Mouse (Mus musculus) heart, embryonic 16.5 days (tissue): ENCODE measurements around the gene Sgk1. TPM values are rescaled to one million over a fixed set of nuclear protein-coding genes. Genes with fewer than 3 reads are reported as not detected.

Experiments used
- ATAC-seq: fragments of 200-750 bp; cut with Nextera tagmentation; replicated peaks from 2 replicates; pipeline ENCODE4 v1.8.0; 2017; ENCODE audit warnings: moderate number of reproducible peaks; ENCODE audit not compliant: insufficient read depth, low FRiP score; ENCODE audit errors: extremely low read depth
- H3K27ac ChIP-seq: fragments of 300-500 bp; sonication (generic); 2 replicates; pipeline ENCODE4 v1.5.1; 2014; ENCODE audit warnings: mild to moderate bottlenecking, low read length, control low read depth, moderate library complexity
- H3K27me3 ChIP-seq: fragments of 300-500 bp; sonication (generic); 2 replicates; pipeline ENCODE4 v1.6.1; 2014; ENCODE audit warnings: low read length, mixed read lengths; ENCODE audit not compliant: control insufficient read depth, insufficient read depth
- H3K36me3 ChIP-seq: fragments of 300-500 bp; sonication (generic); 2 replicates; pipeline ENCODE4 v1.6.1; 2014; ENCODE audit not compliant: control insufficient read depth, insufficient read depth
- H3K4me1 ChIP-seq: fragments of 300-500 bp; sonication (generic); 2 replicates; pipeline ENCODE4 v1.6.1; 2014; ENCODE audit warnings: low read length, mixed read lengths; ENCODE audit not compliant: control insufficient read depth, insufficient read depth
- H3K4me2 ChIP-seq: fragments of 300-500 bp; sonication (generic); 2 replicates; pipeline ENCODE4 v1.6.1; 2014; ENCODE audit warnings: low read depth, mild to moderate bottlenecking, control low read depth, low read length
- H3K4me3 ChIP-seq: fragments of 300-500 bp; sonication (generic); 2 replicates; pipeline ENCODE4 v1.5.1; 2014; ENCODE audit warnings: mild to moderate bottlenecking, control low read depth, low read length
- H3K9ac ChIP-seq: fragments of 300-500 bp; sonication (generic); 2 replicates; pipeline ENCODE4 v1.6.1; 2014; ENCODE audit warnings: low read length, control low read depth
- H3K9me3 ChIP-seq: fragments of 300-500 bp; sonication (generic); replicated peaks from 2 replicates; pipeline ENCODE4 v1.6.1; 2016; ENCODE audit warnings: low read length; ENCODE audit not compliant: control insufficient read depth
- WGBS: fragments of 180-500 bp; shearing (Covaris S2); extraction: QIAGEN DNeasy Blood & Tissue Kit; methylation state at CpG from one replicate; pipeline ENCODE4 v1.1.7; 2014; 5-methylcytosine and 5-hydroxymethylcytosine counted together
- polyA plus RNA-seq: library from polyadenylated mRNA; unstranded; fragments of >200 nt; fragmentation: Nextera tagmentation; extraction: Ambion mirVana; gene quantifications from 2 replicates; pipeline ENCODE4 v1.2.1, GENCODE M21; 2015

Sgk1 gene
- polyA plus RNA-seq, 1 experiment from 2014 or later = 37.1 TPM

- H3K36me3 ChIP-seq = peaks cover 17% of the 10 kb centered on the region
- 6% methylated on average over 12 of the region's 12 CpGs for WGBS
Measured at GRCm38 (mm10) chr10:21995221-21995620, 113.2 kb downstream of the Sgk1 start.

DNA sequence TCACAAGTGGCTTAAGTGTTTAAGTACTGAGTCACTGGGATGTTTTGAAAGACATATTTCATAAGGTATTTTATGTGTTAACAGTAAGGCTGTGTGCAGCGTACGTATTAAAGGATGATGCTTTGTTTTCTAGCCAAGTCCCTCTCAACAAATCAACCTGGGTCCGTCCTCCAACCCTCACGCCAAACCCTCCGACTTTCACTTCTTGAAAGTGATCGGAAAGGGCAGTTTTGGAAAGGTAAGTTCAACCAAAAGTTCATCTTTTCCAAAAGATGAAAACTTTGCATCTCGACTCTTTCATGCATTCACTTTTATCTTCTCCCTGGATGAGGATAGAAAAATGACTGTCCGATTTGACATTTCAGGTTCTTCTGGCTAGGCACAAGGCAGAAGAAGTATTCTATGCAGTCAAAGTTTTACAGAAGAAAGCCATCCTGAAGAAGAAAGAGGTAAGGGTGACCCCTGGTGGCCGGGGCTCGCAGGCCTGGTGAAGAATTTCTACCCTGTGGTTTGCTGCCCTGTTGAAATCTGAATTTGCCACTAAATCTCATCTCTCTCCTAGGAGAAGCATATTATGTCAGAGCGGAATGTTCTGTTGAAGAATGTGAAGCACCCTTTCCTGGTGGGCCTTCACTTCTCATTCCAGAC is 113.8 kb downstream of the Sgk1 start:
- Histone ChIP-seq H3K4me1 (peaks cover 16% of the 10 kb centered on the region), H3K4me3 (peak overlapping the region; percentile 89), H3K9me3 (no peaks in the 10 kb centered on the region), H3K27ac (0 out of 2 replicates have a peak overlapping the region, but pooled peaks have one; percentile 13), H3K9ac (peak overlapping the region; percentile 55), H3K4me2 (peak overlapping the region; percentile 67), H3K27me3 (no peaks in the 10 kb centered on the region; the same call in 1 of the 2 replicates), H3K36me3 (peaks cover 17% of the 10 kb centered on the region)
- ATAC-seq = no peak
- WGBS = 42% methylated on average over 11 of the region's 11 CpGs

More at GRCm38 (mm10) chr10:21995221-21995620, 113.2 kb downstream of the Sgk1 start:
- Histone ChIP-seq H3K27ac (no peak overlapping the region), H3K9ac (peak overlapping the region; percentile 78), H3K4me3 (peak overlapping the region; percentile 89), H3K27me3 (no peaks in the 10 kb centered on the region; the same call in 1 of the 2 replicates), H3K4me1 (peaks cover 16% of the 10 kb centered on the region), H3K4me2 (peak overlapping the region; percentile 67), H3K9me3 (no peaks in the 10 kb centered on the region)
- no peak for ATAC-seq

DNA sequence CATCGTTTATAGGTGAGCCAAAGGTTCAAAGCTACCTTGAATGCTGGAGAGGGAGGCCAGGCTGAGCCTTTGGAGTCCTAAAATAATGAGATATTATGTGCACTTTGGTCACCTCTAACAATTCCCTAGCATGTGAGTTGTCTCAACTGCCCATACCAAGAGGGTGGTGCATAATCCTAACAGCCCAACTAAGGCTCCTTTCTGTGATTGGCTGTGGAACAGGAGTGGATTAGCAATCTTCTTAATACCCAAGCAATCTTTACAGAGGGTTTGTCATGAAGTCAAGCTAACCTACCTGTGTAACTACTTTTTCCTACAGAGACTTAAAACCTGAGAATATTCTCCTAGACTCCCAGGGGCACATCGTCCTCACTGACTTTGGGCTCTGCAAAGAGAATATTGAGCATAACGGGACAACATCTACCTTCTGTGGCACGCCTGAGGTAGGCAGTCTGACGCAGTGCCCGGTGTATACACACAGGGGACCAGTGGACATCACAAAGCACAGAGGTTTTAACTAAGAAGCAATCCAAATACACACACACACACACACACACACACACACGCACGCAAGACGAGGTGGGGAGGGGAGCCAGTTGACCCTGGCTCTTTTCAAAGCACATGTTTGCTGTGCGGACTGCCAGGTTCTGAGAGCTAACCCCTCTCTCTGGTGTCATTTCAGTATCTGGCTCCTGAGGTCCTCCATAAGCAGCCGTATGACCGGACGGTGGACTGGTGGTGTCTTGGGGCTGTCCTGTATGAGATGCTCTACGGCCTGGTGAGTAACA is 114.9 kb downstream of the Sgk1 start:
- H3K27ac ChIP-seq = no peak overlapping the region
- 85% methylated on average over 14 of the region's 14 CpGs for WGBS
- H3K4me2 ChIP-seq = peak overlapping the region; percentile 67
- H3K4me1 ChIP-seq = peaks cover 10% of the 10 kb centered on the region
- ATAC-seq = no peak
- peaks cover 17% of the 10 kb centered on the region for H3K36me3 ChIP-seq
- H3K9ac ChIP-seq = peak overlapping the region; percentile 55
- H3K27me3 ChIP-seq = no peaks in the 10 kb centered on the region; the same call in 1 of the 2 replicates
- no peaks in the 10 kb centered on the region for H3K9me3 ChIP-seq
- peak overlapping the region; percentile 89 for H3K4me3 ChIP-seq

DNA sequence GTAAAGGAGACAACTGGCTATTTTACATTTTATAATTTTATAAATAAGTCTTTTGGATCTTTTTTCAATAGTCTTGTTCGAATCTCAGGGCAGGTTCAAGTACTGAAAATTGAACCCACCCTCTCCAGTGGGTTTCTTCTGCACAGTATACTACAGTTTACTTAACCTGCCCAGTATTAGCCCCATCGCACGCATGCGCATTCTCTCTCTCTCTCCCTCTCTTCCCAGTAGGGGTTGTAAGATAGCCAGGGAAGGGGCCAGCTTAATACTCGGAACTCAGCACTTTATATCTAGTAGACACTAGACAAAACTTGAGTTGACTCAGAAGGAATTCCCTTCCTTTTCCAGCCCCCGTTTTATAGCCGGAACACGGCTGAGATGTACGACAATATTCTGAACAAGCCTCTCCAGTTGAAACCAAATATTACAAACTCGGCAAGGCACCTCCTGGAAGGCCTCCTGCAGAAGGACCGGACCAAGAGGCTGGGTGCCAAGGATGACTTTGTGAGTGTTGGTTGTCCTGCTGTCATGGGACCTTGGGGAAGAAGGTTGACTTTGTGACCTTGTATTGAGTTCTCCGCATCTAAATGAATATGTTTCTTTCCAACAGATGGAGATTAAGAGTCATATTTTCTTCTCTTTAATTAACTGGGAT is 115.7 kb downstream of the Sgk1 start:
- peak overlapping the region; percentile 89 for H3K4me3 ChIP-seq
- peaks cover 6% of the 10 kb centered on the region for H3K4me1 ChIP-seq
- H3K27me3 ChIP-seq = no peaks in the 10 kb centered on the region
- H3K4me2 ChIP-seq = peak overlapping the region; percentile 67
- peaks cover 17% of the 10 kb centered on the region for H3K36me3 ChIP-seq
- H3K9ac ChIP-seq = peak overlapping the region; percentile 14; the same call in 1 of the 2 replicates
- H3K27ac ChIP-seq = no peak overlapping the region
- 81% methylated on average over 12 of the region's 12 CpGs for WGBS
- no peaks in the 10 kb centered on the region for H3K9me3 ChIP-seq
- no peak for ATAC-seq

GRCm38 (mm10) chr10:21998503-21999180 is 116.7 kb downstream of the Sgk1 start:
- Histone ChIP-seq H3K9me3 (no peaks in the 10 kb centered on the region), H3K4me3 (peak overlapping the region; percentile 15), H3K9ac (0 out of 2 replicates have a peak overlapping the region, but pooled peaks have one; percentile 1), H3K27me3 (no peaks in the 10 kb centered on the region), H3K36me3 (peaks cover 17% of the 10 kb centered on the region), H3K27ac (no peak overlapping the region), H3K4me2 (peak overlapping the region; percentile 45), H3K4me1 (peaks cover 3% of the 10 kb centered on the region; the same call in 1 of the 2 replicates)
- WGBS = 71% methylated on average over 28 of the region's 28 CpGs
- no peak for ATAC-seq

- Histone ChIP-seq H3K4me3 (no peak overlapping the region), H3K9me3 (no peaks in the 10 kb centered on the region), H3K4me2 (no peak overlapping the region), H3K9ac (no peak overlapping the region), H3K4me1 (peaks cover 3% of the 10 kb centered on the region; the same call in 1 of the 2 replicates), H3K36me3 (peaks cover 17% of the 10 kb centered on the region), H3K27me3 (no peaks in the 10 kb centered on the region), H3K27ac (no peak overlapping the region)
- no peak for ATAC-seq
- WGBS = 63% methylated on average over 10 of the region's 10 CpGs
Measured at GRCm38 (mm10) chr10:22000491-22001306, 118.7 kb downstream of the Sgk1 start.

DNA sequence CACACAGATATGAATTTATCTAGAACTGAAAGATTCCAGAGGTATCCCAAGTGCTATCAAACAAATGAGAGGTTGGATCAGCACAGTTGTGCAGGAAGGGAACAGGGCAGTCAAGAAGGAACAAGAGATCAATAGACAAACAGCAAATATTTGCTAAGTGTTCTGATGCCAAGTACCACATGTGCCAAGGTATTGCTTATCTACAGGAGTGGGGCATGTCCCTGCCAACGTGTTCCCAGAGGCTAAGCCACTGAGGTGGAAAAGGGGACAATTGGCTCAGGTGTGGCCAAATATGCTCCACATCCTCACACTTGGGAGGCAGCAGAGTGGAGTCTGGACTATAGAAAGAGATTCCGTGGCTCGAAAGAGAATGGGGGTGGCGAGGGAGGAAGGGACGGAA is 119.6 kb downstream of the Sgk1 start:
- Histone ChIP-seq H3K27me3 (no peaks in the 10 kb centered on the region), H3K4me3 (no peak overlapping the region)

DNA sequence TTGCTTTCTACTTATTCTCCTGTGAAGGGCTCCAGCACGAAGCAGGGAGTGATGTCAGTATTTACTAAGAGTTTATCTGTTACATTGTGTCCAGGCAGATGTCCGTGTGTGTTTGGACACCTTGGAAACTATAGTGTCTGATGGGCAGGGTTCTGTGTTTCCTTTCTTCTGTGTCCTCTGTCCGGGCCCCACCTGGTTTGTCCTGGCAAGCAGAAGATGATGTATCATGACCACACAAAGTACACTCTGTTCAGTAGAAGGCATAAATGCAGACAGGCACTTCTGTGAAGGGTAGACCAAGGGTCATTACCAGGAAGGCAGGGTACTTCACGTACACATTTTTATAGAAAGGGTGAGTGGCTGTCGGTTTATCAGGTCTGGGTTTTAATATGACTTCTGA is 122.8 kb downstream of the Sgk1 start:
- Histone ChIP-seq H3K4me2 (no peak overlapping the region), H3K9ac (no peak overlapping the region), H3K9me3 (no peaks in the 10 kb centered on the region), H3K27ac (no peak overlapping the region), H3K27me3 (no peaks in the 10 kb centered on the region), H3K4me3 (no peak overlapping the region), H3K4me1 (no peaks in the 10 kb centered on the region), H3K36me3 (no peaks in the 10 kb centered on the region)
- 67% methylated on average over 5 of the region's 5 CpGs for WGBS
- no peak for ATAC-seq

More for the DNA sequence above, 119.6 kb downstream of the Sgk1 start:
- 79% methylated on average over 4 of the region's 5 CpGs for WGBS
- no peaks in the 10 kb centered on the region; the same call in 1 of the 2 replicates for H3K4me1 ChIP-seq
- peaks cover 11% of the 10 kb centered on the region for H3K36me3 ChIP-seq
- no peak overlapping the region for H3K27ac ChIP-seq
- H3K9me3 ChIP-seq = no peaks in the 10 kb centered on the region
- ATAC-seq = no peak
- H3K9ac ChIP-seq = no peak overlapping the region
- H3K4me2 ChIP-seq = no peak overlapping the region
